Mouse (Mus musculus) liver, embryonic 14.5 days (tissue): ENCODE measurements around the gene Pcgf6. TPM values are rescaled to one million over a fixed set of nuclear protein-coding genes. Genes with fewer than 3 reads are reported as not detected.
A peak's percentile ranks its signal among the peaks of the same experiment; 100 is the strongest.

Experiments
- ATAC-seq: fragments of 200-750 bp; cut with Nextera tagmentation; 2 replicates; pipeline ENCODE4 v1.8.0; 2017; ENCODE audit warnings: moderate number of reproducible peaks, mild to moderate bottlenecking, moderate library complexity; ENCODE audit not compliant: insufficient read depth
- DNase-seq, 3 experiments: peaks; one replicate each; pipeline ENCODE4 v3.0.0-alpha.2; 2012 to 2013; ENCODE audit warnings: low read depth in 3 of 3, low spot score in 3 of 3
- H3K27ac ChIP-seq: fragments of 300-500 bp; sonication (generic); 2 replicates; pipeline ENCODE4 v1.5.1; 2014; ENCODE audit warnings: moderate library complexity, mild to moderate bottlenecking, control low read depth, inconsistent platforms
- H3K27me3 ChIP-seq: fragments of 300-500 bp; sonication (generic); 2 replicates; pipeline ENCODE4 v1.6.1; 2014; ENCODE audit warnings: mild to moderate bottlenecking, low read length, moderate library complexity; ENCODE audit not compliant: control insufficient read depth, insufficient read depth
- H3K36me3 ChIP-seq: fragments of 300-500 bp; sonication (generic); replicated peaks from 2 replicates; pipeline ENCODE4 v1.6.1; 2014; ENCODE audit warnings: low read depth; ENCODE audit not compliant: control insufficient read depth, insufficient read depth
- H3K4me1 ChIP-seq, 2 experiments: fragments of 200-500 bp in 1 of 2; fragments of 300-500 bp in 1 of 2; sonication (generic) in 1 of 2; replicated peaks; 2 replicates each; pipeline ENCODE4 v1.6.1; 2012 to 2014; ENCODE audit warnings: antibody characterized with exemption in 1 of 2, inconsistent platforms in 1 of 2, low read length in 1 of 2; ENCODE audit not compliant: control insufficient read depth in 2 of 2, insufficient read depth in 2 of 2
- H3K4me2 ChIP-seq: fragments of 300-500 bp; sonication (generic); 2 replicates; pipeline ENCODE4 v1.6.1; 2014; ENCODE audit warnings: low read depth, mild to moderate bottlenecking, control low read depth, moderate library complexity
- H3K4me3 ChIP-seq, 2 experiments: fragments of 200-500 bp in 1 of 2; fragments of 300-500 bp in 1 of 2; sonication (generic) in 1 of 2; 2 replicates each; pipeline ENCODE4 v1.5.1; 2012 to 2014; ENCODE audit warnings: low read depth in 2 of 2, low read length in 2 of 2, mild to moderate bottlenecking in 2 of 2, control low read depth in 1 of 2, inconsistent platforms in 1 of 2, moderate library complexity in 1 of 2; ENCODE audit not compliant: insufficient read depth in 1 of 2
- H3K9ac ChIP-seq: fragments of 300-500 bp; sonication (generic); replicated peaks from 2 replicates; pipeline ENCODE4 v1.6.1; 2014; ENCODE audit warnings: mild to moderate bottlenecking, control low read depth, moderate library complexity
- H3K9me3 ChIP-seq: fragments of 300-500 bp; sonication (generic); 2 replicates; pipeline ENCODE4 v1.6.1; 2016; ENCODE audit warnings: low read length, mixed read lengths; ENCODE audit not compliant: control insufficient read depth
- CTCF ChIP-seq: IDR thresholded peaks from 2 replicates; pipeline ENCODE4 v1.5.1; 2016; ENCODE audit warnings: antibody characterized with exemption, low read depth, control low read depth
- EP300 ChIP-seq: IDR thresholded peaks from 2 replicates; pipeline ENCODE4 v1.6.1; 2016; ENCODE audit warnings: antibody characterized with exemption, low read depth
- WGBS: fragments of 180-500 bp; shearing (Covaris S2); extraction: QIAGEN DNeasy Blood & Tissue Kit; methylation state at CpG from one replicate; pipeline ENCODE4 v1.1.7; 2014; ENCODE audit not compliant: insufficient replicate concordance; 5-methylcytosine and 5-hydroxymethylcytosine counted together
- polyA plus RNA-seq, 2 experiments: library from polyadenylated mRNA; depleted of rRNA in 1 of 2; stranded (reverse) in 1 of 2; unstranded in 1 of 2; fragments of >200 nt; fragmentation: Nextera tagmentation in 1 of 2; extraction: Ambion mirVana in 1 of 2; gene quantifications; 2 replicates each; pipeline versions ENCODE4 v1.2.1 to v1.2.3; 2012 to 2014

Gene Pcgf6
- polyA plus RNA-seq, 2 experiments = 7.5 to 10.4 TPM

DNA sequence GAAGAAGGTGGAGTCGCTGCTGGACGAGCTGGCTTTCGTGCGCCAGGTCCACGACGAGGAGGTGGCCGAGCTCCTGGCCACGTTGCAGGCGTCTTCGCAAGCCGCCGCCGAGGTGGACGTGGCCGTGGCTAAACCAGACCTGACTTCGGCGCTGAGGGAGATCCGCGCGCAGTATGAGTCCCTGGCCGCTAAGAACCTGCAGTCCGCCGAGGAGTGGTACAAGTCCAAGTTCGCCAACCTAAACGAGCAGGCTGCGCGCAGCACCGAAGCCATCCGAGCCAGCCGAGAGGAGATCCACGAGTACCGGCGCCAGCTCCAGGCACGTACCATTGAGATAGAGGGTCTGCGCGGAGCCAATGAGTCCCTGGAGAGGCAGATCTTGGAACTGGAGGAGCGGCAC, 35.3 kb downstream of the Pcgf6 start:
- H3K9me3 ChIP-seq = no peaks in the 10 kb centered on the region
- no peak overlapping the region for H3K9ac ChIP-seq
- H3K27me3 ChIP-seq = peaks cover 57% of the 10 kb centered on the region
- H3K4me2 ChIP-seq = peak overlapping the region; percentile 40
- no peaks in the 10 kb centered on the region for H3K36me3 ChIP-seq
- ATAC-seq (no peak), DNase-seq (no peak)
- no peaks in the 10 kb centered on the region for H3K4me1 ChIP-seq
- TF ChIP-seq EP300 (no peak), CTCF (no peak)
- 2% methylated on average over 37 of the region's 37 CpGs for WGBS
- peak overlapping the region in 1 of 2 experiments; percentile 3; a peak in 2 of 4 replicates for H3K4me3 ChIP-seq
- H3K27ac ChIP-seq = no peak overlapping the region

DNA sequence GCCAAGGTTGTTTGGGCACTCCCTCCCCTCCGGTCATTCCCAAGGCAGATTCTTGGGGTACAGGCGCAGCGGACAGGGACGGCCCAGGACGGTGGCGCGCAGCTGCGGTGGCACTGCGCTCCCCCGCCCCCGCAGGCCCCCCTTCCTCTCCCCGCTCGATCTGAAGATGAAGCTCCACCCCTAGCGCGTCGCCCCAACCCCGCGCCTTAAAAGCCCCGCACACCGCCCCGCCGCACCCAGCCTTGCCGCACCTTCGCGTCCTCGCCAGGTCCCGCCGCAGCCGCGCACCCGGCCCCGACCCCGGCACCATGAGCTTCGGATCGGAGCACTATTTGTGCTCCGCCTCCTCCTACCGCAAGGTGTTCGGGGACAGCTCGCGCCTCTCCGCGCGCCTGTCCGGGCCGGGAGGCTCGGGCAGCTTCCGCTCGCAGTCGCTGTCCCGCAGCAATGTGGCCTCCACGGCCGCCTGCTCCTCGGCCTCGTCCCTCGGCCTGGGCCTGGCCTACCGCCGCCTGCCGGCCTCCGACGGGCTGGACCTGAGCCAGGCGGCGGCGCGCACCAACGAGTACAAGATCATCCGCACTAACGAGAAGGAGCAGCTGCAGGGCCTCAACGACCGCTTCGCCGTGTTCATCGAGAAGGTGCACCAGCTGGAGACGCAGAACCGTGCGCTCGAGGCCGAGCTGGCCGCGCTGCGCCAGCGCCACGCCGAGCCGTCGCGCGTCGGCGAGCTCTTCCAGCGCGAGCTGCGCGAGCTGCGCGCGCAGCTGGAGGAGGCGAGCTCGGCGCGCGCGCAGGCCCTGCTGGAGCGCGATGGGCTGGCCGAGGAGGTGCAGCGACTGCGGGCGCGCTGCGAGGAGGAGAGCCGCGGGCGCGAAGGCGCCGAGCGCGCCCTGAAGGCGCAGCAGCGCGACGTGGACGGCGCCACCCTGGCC, 36.0 kb downstream of the Pcgf6 start, which contains the start of the genes Ina and Nt5c2:
Gene Ina (plus strand): TSS at position 252 of the 935 bp plus-strand sequence.
Gene Nt5c2 (minus strand): TSS at position 707 of the 935 bp plus-strand sequence.
- ATAC-seq = 0 out of 2 replicates have a peak, but pooled peaks have one; percentile 18
- Histone ChIP-seq H3K4me3 (peak within 1 kb of the TSS; percentile 3 to 37; a peak in 3 of 4 replicates), H3K36me3 (no peaks in the 10 kb centered on the region), H3K9me3 (no peaks in the 10 kb centered on the region), H3K9ac (no peak within 1 kb of the TSS), H3K4me1 (no peaks in the 10 kb centered on the region), H3K27me3 (peaks cover 57% of the 10 kb centered on the region), H3K27ac (no peak within 1 kb of the TSS), H3K4me2 (peak within 1 kb of the TSS; percentile 40)
- peak; percentile 9 to 27 (median 26) for DNase-seq
- TF ChIP-seq EP300 (no peak), CTCF (no peak)
- under 1% methylated on average over 123 of the region's 124 CpGs for WGBS

DNA sequence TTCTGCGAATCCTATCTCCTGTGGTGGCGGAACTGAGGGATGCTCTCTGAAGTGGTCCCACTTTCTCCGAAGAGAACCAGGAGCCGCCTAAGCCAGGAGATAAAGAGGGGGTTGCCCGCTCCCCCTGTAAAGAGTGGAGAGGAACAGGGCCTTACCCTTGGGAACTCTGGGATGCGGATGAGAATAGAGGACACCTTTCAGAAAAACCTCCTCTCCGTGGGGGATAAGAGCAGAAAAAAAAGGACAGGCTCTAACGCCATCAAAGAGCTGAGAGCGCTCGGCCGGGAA, 36.6 kb downstream of the Pcgf6 start:
- Histone ChIP-seq H3K4me3 (peak overlapping the region in 1 of 2 experiments; percentile 3; a peak in 1 of 4 replicates), H3K9me3 (no peaks in the 10 kb centered on the region), H3K9ac (no peak overlapping the region), H3K27me3 (peaks cover 54% of the 10 kb centered on the region), H3K27ac (no peak overlapping the region), H3K4me2 (no peak overlapping the region; the same call in 1 of the 2 replicates), H3K4me1 (no peaks in the 10 kb centered on the region), H3K36me3 (no peaks in the 10 kb centered on the region)
- 2% methylated on average over 11 of the region's 11 CpGs for WGBS
- DNase-seq (no peak), ATAC-seq (no peak)
- TF ChIP-seq EP300 (no peak), CTCF (no peak)

DNA sequence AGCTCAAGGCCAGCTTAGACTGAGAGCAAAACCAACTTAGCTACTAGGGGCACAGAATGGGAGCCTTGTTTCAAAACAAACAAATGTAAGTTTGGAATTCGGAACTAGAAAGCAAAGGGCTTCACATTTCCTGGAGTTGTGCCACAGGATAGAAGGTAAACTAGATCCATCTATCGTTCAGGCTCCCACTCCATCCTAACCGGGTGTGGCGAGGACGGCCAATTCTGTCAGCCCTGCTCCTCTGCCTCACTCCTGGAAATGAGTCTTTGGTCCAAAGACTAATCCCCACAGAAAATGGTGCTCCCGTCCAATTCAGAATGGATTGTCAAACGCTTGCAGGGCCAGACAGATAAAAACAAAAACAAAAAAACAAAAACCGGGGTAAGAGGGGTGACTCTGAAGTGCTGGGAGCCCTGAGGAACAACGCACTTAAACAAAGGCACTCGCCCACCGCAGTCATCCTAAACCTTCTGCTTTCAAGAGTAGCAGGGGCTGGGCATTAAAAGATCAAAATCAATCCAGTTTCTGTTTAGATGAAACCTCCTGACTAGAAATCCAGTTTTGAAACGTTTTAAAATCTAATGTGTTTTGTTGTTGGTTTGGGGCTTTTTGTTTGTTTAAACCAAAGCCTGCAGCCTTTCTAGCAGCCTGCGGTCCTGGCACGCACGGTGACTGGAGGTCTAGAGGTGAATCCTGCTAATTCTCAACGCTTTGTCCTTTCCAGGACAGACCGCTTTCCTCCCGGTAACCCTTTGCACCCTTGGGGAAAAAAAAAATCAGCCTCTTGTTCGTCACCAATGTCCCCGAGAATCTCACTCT, 37.2 kb downstream of the Pcgf6 start:
- H3K9ac ChIP-seq = no peak overlapping the region
- H3K4me2 ChIP-seq = no peak overlapping the region
- H3K4me1 ChIP-seq = no peaks in the 10 kb centered on the region
- DNase-seq (no peak), ATAC-seq (no peak)
- no peaks in the 10 kb centered on the region for H3K9me3 ChIP-seq
- H3K4me3 ChIP-seq = no peak overlapping the region
- 13% methylated on average over 20 of the region's 20 CpGs for WGBS
- H3K27me3 ChIP-seq = peaks cover 54% of the 10 kb centered on the region
- no peak for TF ChIP-seq CTCF
- H3K36me3 ChIP-seq = no peaks in the 10 kb centered on the region
- H3K27ac ChIP-seq = no peak overlapping the region
